Mouse (Mus musculus) monocyte, adult 5-6 weeks (primary cell): ENCODE results near the gene Serinc5. TPM values are rescaled to one million over a fixed set of nuclear protein-coding genes. Genes with fewer than 3 reads are reported as not detected.
A peak's percentile ranks its signal among the peaks of the same experiment; 100 is the strongest.

ENCODE experiments used
- ATAC-seq: fragments of 153-309, 156-312 bp; replicated peaks from 2 replicates; pipeline ENCODE4 v1.8.0; 2017; ENCODE audit warnings: mild to moderate bottlenecking; ENCODE audit not compliant: low TSS enrichment, insufficient number of reproducible peaks, severe bottlenecking, poor library complexity, low FRiP score
- total RNA-seq: library from RNA; stranded (forward); fragments of 200-1000, 200-491, 200-594 nt; gene quantifications from 3 replicates; pipeline ENCODE4 v1.2.3, GENCODE M21; 2017

Gene Serinc5
- total RNA-seq, 1 experiment from 2014 or later: 16.3 TPM

DNA sequence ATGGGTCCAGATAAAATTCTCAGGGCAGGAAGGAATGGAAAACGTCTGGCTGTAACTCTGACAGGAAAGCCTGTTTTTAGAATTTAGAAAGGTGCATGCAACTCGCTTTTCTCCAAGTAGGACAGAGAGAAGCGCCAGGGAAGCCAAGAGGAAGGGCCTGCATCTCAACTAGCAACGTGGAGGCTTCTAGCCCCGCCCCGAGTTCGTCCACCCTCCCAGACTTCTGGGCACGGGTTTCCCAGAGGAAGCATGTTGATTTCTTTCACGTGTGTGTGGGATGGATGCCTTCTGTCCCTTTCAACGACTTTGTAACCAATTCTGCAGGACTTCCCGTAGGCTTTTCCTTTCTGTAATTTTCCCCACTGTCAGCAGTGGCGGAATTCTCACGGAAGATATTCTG lies 118.9 kb downstream of the Serinc5 start:
- no peak for ATAC-seq

DNA sequence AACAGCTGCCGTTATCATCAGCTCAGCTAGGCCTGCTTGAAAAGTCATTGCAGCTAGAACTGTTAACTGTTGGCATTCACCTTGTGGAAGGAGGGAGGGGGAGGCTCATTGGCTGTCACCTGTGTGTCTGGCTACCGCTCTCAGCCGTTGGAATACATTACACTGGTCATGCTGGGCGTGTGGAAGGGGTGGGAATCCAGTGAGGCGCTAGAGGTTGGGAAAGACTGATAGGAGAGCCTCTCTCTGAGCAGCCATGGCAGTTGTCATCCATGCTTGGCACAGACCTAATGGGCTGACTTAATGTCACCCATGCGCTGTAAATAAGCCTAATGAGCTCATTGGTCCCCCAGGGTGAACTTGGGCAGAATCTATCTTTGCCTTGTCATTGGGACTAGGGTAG lies 120.9 kb downstream of the Serinc5 start:
- ATAC-seq: no peak

GRCm38 (mm10) chr13:92732836-92733235 lies 121.9 kb downstream of the Serinc5 start:
- ATAC-seq: no peak

DNA sequence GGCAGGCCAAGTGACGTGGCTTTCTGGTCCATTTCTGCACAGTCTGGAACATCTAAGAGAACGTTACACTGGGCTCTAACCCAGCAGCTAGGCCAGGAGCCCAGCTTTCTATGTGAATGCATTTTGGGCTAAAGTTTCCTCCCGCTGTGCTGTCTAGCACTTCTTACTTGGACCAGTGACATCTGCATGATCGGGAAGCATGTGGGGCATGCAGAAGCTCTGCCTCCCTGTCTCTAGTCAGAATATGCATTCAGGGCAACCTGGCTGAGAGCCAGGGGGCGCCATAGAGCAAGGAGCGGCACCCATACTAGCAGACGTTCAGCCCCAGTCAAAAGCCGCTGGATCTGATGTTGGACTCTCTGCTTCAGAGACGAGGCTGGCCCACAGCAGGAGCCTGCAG lies 122.4 kb downstream of the Serinc5 start:
- ATAC-seq: no peak

- no peak for ATAC-seq
Observed at GRCm38 (mm10) chr13:92733741-92734140, 122.8 kb downstream of the Serinc5 start.

DNA sequence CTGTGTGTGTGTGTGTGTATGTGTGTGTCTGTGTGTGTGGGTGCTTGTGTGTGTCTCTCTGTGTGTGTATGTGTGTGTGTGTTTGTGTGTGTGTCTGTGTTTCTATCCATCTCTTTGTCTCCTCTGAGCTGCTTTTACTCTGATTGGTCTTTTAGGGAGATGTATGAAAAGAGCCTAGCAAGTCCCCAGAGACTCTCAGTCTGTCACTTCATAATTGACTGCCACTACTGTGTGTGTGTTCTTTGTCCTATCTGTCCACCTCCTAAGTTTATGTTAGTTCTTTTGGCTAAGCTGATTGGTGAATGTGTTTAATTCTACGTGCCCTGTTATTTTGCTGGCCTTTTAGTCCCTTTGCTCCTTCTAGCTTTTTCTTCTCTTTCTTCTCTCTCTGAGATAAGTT lies 124.8 kb downstream of the Serinc5 start:
- ATAC-seq: no peak

- no peak for ATAC-seq
Observed at GRCm38 (mm10) chr13:92736516-92737300, 125.8 kb downstream of the Serinc5 start.

GRCm38 (mm10) chr13:92738821-92739220 lies 127.9 kb downstream of the Serinc5 start:
- no peak for ATAC-seq

GRCm38 (mm10) chr13:92739858-92740257 lies 129.0 kb downstream of the Serinc5 start:
- no peak for ATAC-seq

GRCm38 (mm10) chr13:92740671-92741270 lies 129.9 kb downstream of the Serinc5 start:
- no peak for ATAC-seq

GRCm38 (mm10) chr13:92742886-92743285 lies 132.0 kb downstream of the Serinc5 start:
- no peak for ATAC-seq

DNA sequence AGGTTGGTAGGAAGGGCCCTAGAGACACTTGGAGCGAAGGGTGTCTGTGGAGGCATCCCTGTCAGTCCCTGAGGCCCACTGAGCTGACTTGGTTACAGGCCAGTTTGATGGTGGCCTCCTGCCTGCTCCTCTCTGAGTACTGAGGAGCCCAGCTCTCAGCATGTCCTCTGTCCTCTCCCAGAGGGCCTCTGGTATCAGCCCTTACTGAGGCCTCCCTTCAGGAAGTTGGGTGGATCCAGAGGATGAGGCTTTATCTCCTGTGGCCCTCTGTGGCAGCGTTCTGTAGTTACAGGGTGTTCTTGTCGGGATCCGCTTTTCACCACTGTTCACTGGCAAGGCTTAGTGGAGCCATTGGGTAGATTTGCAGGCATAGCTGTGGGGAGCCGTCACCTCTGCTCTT lies 132.4 kb downstream of the Serinc5 start:
- no peak for ATAC-seq

DNA sequence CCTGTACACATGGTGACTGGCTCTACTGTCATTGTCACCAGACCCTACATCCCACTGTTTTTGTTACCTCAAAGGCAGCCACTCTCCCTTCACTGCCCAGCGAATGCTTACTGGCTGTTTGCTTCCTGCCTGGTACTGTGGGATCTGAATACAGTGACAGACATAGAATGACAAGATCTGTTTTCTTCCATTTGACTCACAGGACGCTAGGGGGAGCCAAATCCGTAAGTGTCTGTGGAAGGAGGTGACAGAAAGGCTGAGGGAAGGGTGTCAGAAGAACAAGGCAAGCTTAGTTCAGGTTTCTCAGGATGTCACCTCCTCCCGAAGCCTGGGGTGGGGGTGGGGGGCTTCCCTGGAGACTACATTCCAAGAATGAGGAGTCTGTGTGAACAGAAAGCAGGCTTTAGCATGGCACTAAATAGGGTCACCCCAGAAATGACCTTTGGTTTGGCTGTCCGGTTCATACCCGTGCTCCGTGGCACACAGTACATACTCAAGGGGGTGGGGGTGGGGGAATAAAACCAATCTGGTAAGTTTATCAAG lies 140.2 kb downstream of the Serinc5 start:
- ATAC-seq: peak; percentile 44

- ATAC-seq: no peak
Observed at GRCm38 (mm10) chr13:92751726-92752565, 141.1 kb downstream of the Serinc5 start.

GRCm38 (mm10) chr13:92753676-92754075 lies 142.8 kb downstream of the Serinc5 start:
- ATAC-seq: no peak

DNA sequence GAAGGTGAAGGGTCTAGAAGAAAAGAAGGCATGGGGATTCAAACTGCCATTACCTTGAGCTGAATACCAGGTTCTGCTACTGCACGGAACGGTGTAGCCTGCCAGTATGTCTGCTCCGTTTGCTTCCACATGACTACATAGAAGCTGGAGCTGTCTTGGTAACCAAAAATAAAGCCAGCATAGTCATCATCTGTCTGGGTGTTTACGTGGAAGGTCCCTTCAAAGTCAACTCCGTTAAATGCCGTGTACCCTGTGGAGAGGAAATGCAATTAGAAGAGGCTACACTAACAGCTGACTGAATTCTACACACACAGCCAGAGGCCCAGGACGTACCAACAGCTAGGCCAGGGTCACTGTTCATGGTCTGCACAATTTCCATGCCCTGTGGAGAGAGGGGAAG lies 144.1 kb downstream of the Serinc5 start:
- no peak for ATAC-seq

GRCm38 (mm10) chr13:92757972-92758585 lies 147.2 kb downstream of the Serinc5 start:
- no peak for ATAC-seq

DNA sequence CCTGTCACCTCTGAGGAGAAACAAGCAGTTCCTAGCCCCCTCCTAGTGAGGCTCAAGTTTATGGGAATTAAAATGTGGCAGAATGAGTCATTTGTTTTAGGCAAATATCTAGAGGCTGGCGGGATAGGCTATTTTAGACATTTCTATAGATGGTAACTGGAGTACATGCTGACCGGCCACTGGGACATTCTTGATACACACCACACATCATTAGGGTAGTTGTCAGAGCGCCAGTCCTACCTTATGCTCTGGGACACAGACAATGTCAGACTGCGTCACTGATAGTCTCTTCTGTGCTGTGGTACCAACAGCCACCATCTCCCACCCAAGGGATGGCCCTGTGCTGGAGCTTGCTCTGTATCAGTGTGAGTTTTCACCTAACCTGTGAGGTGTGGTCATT lies 148.2 kb downstream of the Serinc5 start:
- ATAC-seq: no peak

DNA sequence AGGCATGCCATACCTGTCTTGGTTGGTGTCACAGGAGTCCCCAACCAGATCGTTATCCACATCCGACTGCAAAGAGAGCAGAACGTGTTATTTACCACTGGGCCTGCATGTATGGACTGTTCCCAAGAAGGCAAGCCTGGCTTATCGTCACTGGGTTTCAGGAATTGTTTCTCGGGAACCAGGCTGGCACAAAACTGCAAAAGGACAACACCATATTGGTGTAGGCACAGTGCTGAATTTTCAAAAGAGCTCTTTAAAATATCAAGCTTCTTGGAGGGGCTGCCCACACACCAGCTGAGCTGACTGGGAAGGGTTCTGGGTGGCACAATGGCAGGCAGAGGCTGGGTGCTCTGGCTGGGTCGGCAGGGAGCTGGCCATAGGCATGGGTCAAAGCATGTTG lies 149.6 kb downstream of the Serinc5 start:
- no peak for ATAC-seq
